Mouse (Mus musculus): ENCODE measurements around the gene Oas2.

Gene Oas2

GRCm38 (mm10) chr5:120729319-120729718 lies 20.3 kb downstream of the Oas2 start:
- no peak for DNase-seq

GRCm38 (mm10) chr5:120725811-120726455 lies 23.7 kb downstream of the Oas2 start:
- DNase-seq: no peak

- DNase-seq: no peak
Observed at GRCm38 (mm10) chr5:120721005-120721404, 28.6 kb downstream of the Oas2 start.

GRCm38 (mm10) chr5:120718600-120719378 lies 30.9 kb downstream of the Oas2 start:
- DNase-seq: no peak

GRCm38 (mm10) chr5:120717136-120717535 lies 32.5 kb downstream of the Oas2 start:
- no peak for DNase-seq

- DNase-seq: peak; percentile 67
Observed at GRCm38 (mm10) chr5:120714314-120714713, 35.3 kb downstream of the Oas2 start.

- no peak for DNase-seq
Observed at GRCm38 (mm10) chr5:120712721-120713120, 36.9 kb downstream of the Oas2 start.

- no peak for DNase-seq
Observed at GRCm38 (mm10) chr5:120711827-120712226, 37.8 kb downstream of the Oas2 start, which contains the start of gene Dtx1. Gene Dtx1 (minus strand): TSS chr5:120711927.

- DNase-seq: no peak
Observed at GRCm38 (mm10) chr5:120711416-120711815, 38.2 kb downstream of the Oas2 start.

GRCm38 (mm10) chr5:120710826-120711248 lies 38.8 kb downstream of the Oas2 start:
- no peak for DNase-seq

- DNase-seq: no peak
Observed at GRCm38 (mm10) chr5:120710161-120710825, 39.4 kb downstream of the Oas2 start.

- DNase-seq: no peak
Observed at GRCm38 (mm10) chr5:120706976-120707375, 42.7 kb downstream of the Oas2 start.

GRCm38 (mm10) chr5:120706541-120706940 lies 43.1 kb downstream of the Oas2 start:
- no peak for DNase-seq

GRCm38 (mm10) chr5:120704421-120704820 lies 45.2 kb downstream of the Oas2 start:
- DNase-seq: no peak

- no peak for DNase-seq
Observed at GRCm38 (mm10) chr5:120703660-120704059, 46.0 kb downstream of the Oas2 start.

GRCm38 (mm10) chr5:120702969-120703368 lies 46.7 kb downstream of the Oas2 start:
- DNase-seq: peak; percentile 32

- no peak for DNase-seq
Observed at GRCm38 (mm10) chr5:120702421-120702820, 47.2 kb downstream of the Oas2 start.

GRCm38 (mm10) chr5:120700996-120701790 lies 48.5 kb downstream of the Oas2 start:
- no peak for DNase-seq

GRCm38 (mm10) chr5:120698801-120699391 lies 50.8 kb downstream of the Oas2 start:
- DNase-seq: no peak

GRCm38 (mm10) chr5:120698181-120698580 lies 51.5 kb downstream of the Oas2 start:
- DNase-seq: no peak

- DNase-seq: no peak
Observed at GRCm38 (mm10) chr5:120696865-120697264, 52.8 kb downstream of the Oas2 start.

GRCm38 (mm10) chr5:120696057-120696743 lies 53.5 kb downstream of the Oas2 start:
- DNase-seq: no peak
